ENCODE assay signal across 10 mouse cellular contexts in the genomic region with DNA sequence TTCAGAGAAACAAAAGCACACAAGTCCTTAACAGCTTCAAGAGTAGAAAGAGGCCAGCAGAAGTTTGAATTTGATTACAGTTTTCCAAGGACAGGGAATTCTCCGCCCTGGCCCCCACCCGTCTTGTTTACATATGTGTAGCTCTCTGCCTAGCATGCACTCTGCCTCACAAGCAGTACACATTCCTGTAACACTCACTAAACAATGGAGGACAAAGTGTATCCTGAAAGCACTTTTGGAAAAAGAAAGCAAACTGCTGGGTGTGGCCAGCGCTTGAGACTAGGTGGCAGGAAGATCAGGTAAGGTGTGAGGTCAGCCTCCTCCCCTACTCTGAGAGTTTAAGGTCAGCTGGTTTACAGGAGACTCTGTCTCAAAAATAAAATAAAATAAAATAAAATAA. TPM values are rescaled to one million over a fixed set of nuclear protein-coding genes. Genes with fewer than 3 reads are reported as not detected.
DNase-seq lines count a peak whose midpoint lies in the region; ATAC-seq lines count a peak whose summit lies in the region.
"Had no signal": no experiment of that assay in that cellular context is flagged by ENCODE, and none has a peak within 500 bp of the region (broad histone marks: within the 10 kb centered on the region; RNA-seq: fewer than 3 reads in every experiment).

No protein-coding gene starts in this region.

- WGBS in midbrain, embryonic 14.5 days: 95% methylated on average over 3 of the region's 3 CpGs
- WGBS in midbrain, embryonic 11.5 days: 84% methylated on average over 3 of the region's 3 CpGs
- WGBS in hindbrain, embryonic 14.5 days: 86% methylated on average over 3 of the region's 3 CpGs
- WGBS in stomach, embryonic 15.5 days: 41% methylated on average over 3 of the region's 3 CpGs

- no peaks in the 10 kb centered on the region for H3K9me3 ChIP-seq in midbrain, embryonic 14.5 days (ENCODE audit: control insufficient read depth, low read length)
- no peaks in the 10 kb centered on the region for H3K9me3 ChIP-seq in midbrain, embryonic 11.5 days (ENCODE audit: control insufficient read depth, low read length)
- H3K9me3 ChIP-seq in hindbrain, embryonic 14.5 days (ENCODE audit: control insufficient read depth, low read length): no peaks in the 10 kb centered on the region
- no peaks in the 10 kb centered on the region for H3K9me3 ChIP-seq in stomach, embryonic 15.5 days

- no peak overlapping the region for H3K4me2 ChIP-seq in midbrain, embryonic 14.5 days (ENCODE audit: low read length)
- H3K4me2 ChIP-seq in midbrain, embryonic 11.5 days: no peak overlapping the region
- H3K4me2 ChIP-seq in hindbrain, embryonic 14.5 days (replicated peaks): no peak overlapping the region
- H3K4me2 ChIP-seq in stomach, embryonic 15.5 days: no peak overlapping the region

- no peaks in the 10 kb centered on the region for H3K36me3 ChIP-seq in midbrain, embryonic 14.5 days (ENCODE audit: control insufficient read depth, insufficient read depth, low read length)
- H3K36me3 ChIP-seq in midbrain, embryonic 11.5 days (ENCODE audit: control insufficient read depth, insufficient read depth, low read length): no peaks in the 10 kb centered on the region
- 0 out of 2 replicates have a peak, but pooled peaks cover 4% of the 10 kb centered on the region for H3K36me3 ChIP-seq in hindbrain, embryonic 14.5 days (replicated peaks; ENCODE audit: control insufficient read depth, insufficient read depth)
- H3K36me3 ChIP-seq in stomach, embryonic 15.5 days: no peaks in the 10 kb centered on the region

- DNase-seq in heart, adult 8-10 months (ENCODE audit: low spot score): peak; percentile 3
- DNase-seq in heart, postnatal 14 days: no peak
- no peak for DNase-seq in midbrain, embryonic 14.5 days
- no peak for DNase-seq in midbrain, embryonic 11.5 days (ENCODE audit: low spot score, missing footprints)
- no peak for DNase-seq in hindbrain, embryonic 14.5 days (ENCODE audit: low spot score)
- DNase-seq in ovary, postnatal 36 days (ENCODE audit: low spot score): no peak
- DNase-seq in adrenal gland, postnatal 4 days (ENCODE audit: low spot score in 2 of 2): no peak

- H3K9ac ChIP-seq in midbrain, embryonic 14.5 days (replicated peaks; ENCODE audit: low read length): no peak overlapping the region
- H3K9ac ChIP-seq in midbrain, embryonic 11.5 days (ENCODE audit: low read length): no peak overlapping the region
- no peak overlapping the region for H3K9ac ChIP-seq in hindbrain, embryonic 14.5 days
- H3K9ac ChIP-seq in stomach, embryonic 15.5 days: no peak overlapping the region

- ATAC-seq in midbrain, embryonic 14.5 days (ENCODE audit: low FRiP score, low TSS enrichment): peak; percentile 16; the same call in 1 of the 2 replicates
- ATAC-seq in midbrain, embryonic 11.5 days (ENCODE audit: low FRiP score): no peak
- 0 out of 2 replicates have a peak, but pooled peaks have one; percentile 8 for ATAC-seq in hindbrain, embryonic 14.5 days (ENCODE audit: low FRiP score)
- ATAC-seq in stomach, embryonic 15.5 days (ENCODE audit: insufficient read depth, low FRiP score, low read depth): peak; percentile 47; the same call in 1 of the 2 replicates

- peaks cover 12% of the 10 kb centered on the region for H3K4me1 ChIP-seq in midbrain, embryonic 14.5 days (ENCODE audit: control insufficient read depth, insufficient read depth, low read length)
- no peaks in the 10 kb centered on the region for H3K4me1 ChIP-seq in midbrain, embryonic 11.5 days (ENCODE audit: control insufficient read depth, insufficient read depth, low read length)
- H3K4me1 ChIP-seq in hindbrain, embryonic 14.5 days (replicated peaks; ENCODE audit: control insufficient read depth, insufficient read depth, low read length): peaks cover 37% of the 10 kb centered on the region
- H3K4me1 ChIP-seq in stomach, embryonic 15.5 days: peaks cover 34% of the 10 kb centered on the region

- intact Hi-C loops in heart, postnatal 14 days (cut with DNase I): no loop called here

- H3K27me3 ChIP-seq in midbrain, embryonic 14.5 days (ENCODE audit: control insufficient read depth, insufficient read depth, low read length): no peaks in the 10 kb centered on the region
- no peaks in the 10 kb centered on the region for H3K27me3 ChIP-seq in midbrain, embryonic 11.5 days (ENCODE audit: control insufficient read depth, insufficient read depth, low read length)
- no peaks in the 10 kb centered on the region for H3K27me3 ChIP-seq in hindbrain, embryonic 14.5 days (ENCODE audit: control insufficient read depth, insufficient read depth, low read length)
- H3K27me3 ChIP-seq in stomach, embryonic 15.5 days (replicated peaks): no peaks in the 10 kb centered on the region

- H3K4me3 ChIP-seq in midbrain, embryonic 14.5 days (replicated peaks; ENCODE audit: low read depth, low read length): no peak overlapping the region
- no peak overlapping the region for H3K4me3 ChIP-seq in midbrain, embryonic 11.5 days (ENCODE audit: low read depth, low read length)
- no peak overlapping the region for H3K4me3 ChIP-seq in hindbrain, embryonic 14.5 days (replicated peaks; ENCODE audit: low read length)
- no peak overlapping the region for H3K4me3 ChIP-seq in stomach, embryonic 15.5 days (replicated peaks)

- no peak overlapping the region for H3K27ac ChIP-seq in midbrain, embryonic 14.5 days (replicated peaks; ENCODE audit: low read depth, low read length)
- no peak overlapping the region for H3K27ac ChIP-seq in midbrain, embryonic 11.5 days (ENCODE audit: low read depth, low read length)
- H3K27ac ChIP-seq in hindbrain, embryonic 14.5 days: no peak overlapping the region
- H3K27ac ChIP-seq in stomach, embryonic 15.5 days: peak overlapping the region; percentile 49

RNA-seq across cellular contexts. Expression of a gene that starts 8.4 kb away (rescaled TPM):
- 10 to 100 TPM; 84.5 to 87.7 (median 86.8) TPM for total RNA-seq in heart, adult 8-10 months (2022)
- total RNA-seq in heart, postnatal 14 days (2021): 10 to 100 TPM; 71.5 to 72.9 TPM
- 21.0 and 28.2 TPM in 2 replicates for polyA plus RNA-seq in midbrain, embryonic 14.5 days (2014; fragmentation: Nextera tagmentation; extraction: Ambion mirVana)
- 11.0 and 11.2 TPM in 2 replicates for polyA plus RNA-seq in midbrain, embryonic 11.5 days (2014; fragmentation: Nextera tagmentation; extraction: Ambion mirVana)
- polyA plus RNA-seq in hindbrain, embryonic 14.5 days (2014; fragmentation: Nextera tagmentation; extraction: Ambion mirVana): 18.9 and 20.2 TPM in 2 replicates
- 15.8 and 17.0 TPM in 2 replicates for polyA plus RNA-seq in stomach, embryonic 15.5 days (2015; fragmentation: Nextera tagmentation; extraction: Ambion mirVana)
- 10 to 100 TPM; 75.9 to 87.0 TPM for total RNA-seq in adrenal gland, postnatal 4 days (2021)

RNA-seq across cellular contexts. Expression of a gene that starts 56.6 kb away (rescaled TPM):
- not detected for total RNA-seq in heart, adult 8-10 months (2022)
- not detected for total RNA-seq in heart, postnatal 14 days (2021)
- polyA plus RNA-seq in midbrain, embryonic 14.5 days (2014; fragmentation: Nextera tagmentation; extraction: Ambion mirVana): 0.34 and 0.85 TPM in 2 replicates
- polyA plus RNA-seq in midbrain, embryonic 11.5 days (2014; fragmentation: Nextera tagmentation; extraction: Ambion mirVana): not detected in 2 replicates
- polyA plus RNA-seq in hindbrain, embryonic 14.5 days (2014; fragmentation: Nextera tagmentation; extraction: Ambion mirVana): 1.3 TPM in 2 replicates
- polyA plus RNA-seq in stomach, embryonic 15.5 days (2015; fragmentation: Nextera tagmentation; extraction: Ambion mirVana): 0.13 and 0.36 TPM in 2 replicates
- under 1 TPM in 1 of 2 experiments, not detected in 1; 0.96 TPM for total RNA-seq in adrenal gland, postnatal 4 days (2021)
- total RNA-seq: adrenal gland, postnatal 36 days; gastrocnemius, postnatal 25 days had no signal
